In genomic region chr6:92214773-92215449, GRCm38 (mm10) we compare ENCODE assay signal across 7 mouse cellular contexts. TPM values are rescaled to one million over a fixed set of nuclear protein-coding genes. Genes with fewer than 3 reads are reported as not detected.
A peak's percentile ranks its signal among the peaks of the same experiment; 100 is the strongest.
DNase-seq lines count a peak whose midpoint lies in the region; ATAC-seq and TF ChIP-seq lines count a peak whose summit lies in the region.

Rbsn (minus strand) TSS chr6:92214925.

- intact Hi-C loops in left cerebral cortex, postnatal 4 days (cut with DNase I), result no loop called here

- peak within 1 kb of the TSS; percentile 82 for H3K9ac ChIP-seq in intestine, postnatal 0 days (ENCODE audit: low read depth, low read length)
- H3K9ac ChIP-seq in midbrain, embryonic 12.5 days (replicated peaks), result peak within 1 kb of the TSS; percentile 88

- H3K36me3 ChIP-seq in embryonic facial prominence, embryonic 10.5 days (replicated peaks), result peaks cover 16% of the 10 kb centered on the region
- peaks cover 5% of the 10 kb centered on the region for H3K36me3 ChIP-seq in intestine, postnatal 0 days (ENCODE audit: control insufficient read depth, insufficient read depth)
- peaks cover 9% of the 10 kb centered on the region; the same call in 1 of the 2 replicates for H3K36me3 ChIP-seq in midbrain, embryonic 12.5 days
- H3K36me3 ChIP-seq in small intestine, adult 2 months (ENCODE audit: control insufficient read depth, insufficient read depth, low read length), result peaks cover 6% of the 10 kb centered on the region

- WGBS in embryonic facial prominence, embryonic 10.5 days, result 11% methylated on average over 35 of the region's 35 CpGs
- WGBS in intestine, postnatal 0 days, result 10% methylated on average over 35 of the region's 35 CpGs
- 10% methylated on average over 35 of the region's 35 CpGs for WGBS in midbrain, embryonic 12.5 days
- 9% methylated on average over 35 of the region's 35 CpGs for WGBS in small intestine, adult 2 months

- H3K27me3 ChIP-seq in embryonic facial prominence, embryonic 10.5 days (replicated peaks; ENCODE audit: low read depth, poor library complexity, severe bottlenecking), result no peaks in the 10 kb centered on the region
- no peaks in the 10 kb centered on the region for H3K27me3 ChIP-seq in intestine, postnatal 0 days (replicated peaks; ENCODE audit: control insufficient read depth, insufficient read depth, low read length)
- H3K27me3 ChIP-seq in midbrain, embryonic 12.5 days, result no peaks in the 10 kb centered on the region
- H3K27me3 ChIP-seq in small intestine, adult 2 months (ENCODE audit: control insufficient read depth, insufficient read depth, low read length), result no peaks in the 10 kb centered on the region

- peak; percentile 85; the same call in 1 of the 2 replicates for TF ChIP-seq POLR2A in small intestine, adult 2 months (IDR thresholded peaks at IDR 0.05; ENCODE audit: low read depth, low read length)

- peak; percentile 40; the same call in 1 of the 2 replicates for TF ChIP-seq CTCF in intestine, postnatal 0 days (IDR thresholded peaks at IDR 0.05; ENCODE audit: low read depth)
- no peak for TF ChIP-seq CTCF in small intestine, adult 2 months (IDR thresholded peaks at IDR 0.05; ENCODE audit: extremely low read depth, insufficient read length, insufficient replicate concordance, low read depth, low read length)

- peak; percentile 95 for DNase-seq in adrenal gland, postnatal 10 days
- DNase-seq in embryonic facial prominence, embryonic 10.5 days (ENCODE audit: low spot score), result peak; percentile 96
- peak; percentile 51 for DNase-seq in gonadal fat pad, adult 2 months (ENCODE audit: low read depth)
- peak; percentile 91 for DNase-seq in left cerebral cortex, postnatal 4 days

- ATAC-seq in intestine, postnatal 0 days, result peak; percentile 94
- peak; percentile 97 for ATAC-seq in midbrain, embryonic 12.5 days (ENCODE audit: low FRiP score, low read depth)

- no peaks in the 10 kb centered on the region for H3K9me3 ChIP-seq in embryonic facial prominence, embryonic 10.5 days
- no peaks in the 10 kb centered on the region for H3K9me3 ChIP-seq in intestine, postnatal 0 days (ENCODE audit: control insufficient read depth)
- H3K9me3 ChIP-seq in midbrain, embryonic 12.5 days, result no peaks in the 10 kb centered on the region

- H3K4me2 ChIP-seq in intestine, postnatal 0 days (replicated peaks; ENCODE audit: low read depth), result peak within 1 kb of the TSS; percentile 91
- peak within 1 kb of the TSS; percentile 97 for H3K4me2 ChIP-seq in midbrain, embryonic 12.5 days (replicated peaks)

- peak within 1 kb of the TSS; percentile 90 for H3K27ac ChIP-seq in embryonic facial prominence, embryonic 10.5 days (replicated peaks)
- H3K27ac ChIP-seq in intestine, postnatal 0 days (ENCODE audit: low read depth, low read length), result peak within 1 kb of the TSS; percentile 41
- peak within 1 kb of the TSS; percentile 85 for H3K27ac ChIP-seq in midbrain, embryonic 12.5 days (replicated peaks)
- H3K27ac ChIP-seq in small intestine, adult 2 months (ENCODE audit: insufficient read depth, low read depth, low read length), result peak within 1 kb of the TSS; percentile 50

- H3K4me3 ChIP-seq in embryonic facial prominence, embryonic 10.5 days, result peak within 1 kb of the TSS; percentile 98
- peak within 1 kb of the TSS; percentile 87 for H3K4me3 ChIP-seq in intestine, postnatal 0 days (ENCODE audit: low read depth, low read length)
- peak within 1 kb of the TSS; percentile 96 for H3K4me3 ChIP-seq in midbrain, embryonic 12.5 days
- H3K4me3 ChIP-seq in small intestine, adult 2 months (ENCODE audit: low read depth, low read length), result peak within 1 kb of the TSS; percentile 83

- H3K4me1 ChIP-seq in embryonic facial prominence, embryonic 10.5 days, result peaks cover 14% of the 10 kb centered on the region
- H3K4me1 ChIP-seq in intestine, postnatal 0 days (replicated peaks; ENCODE audit: control insufficient read depth, insufficient read depth, low read length), result peaks cover 3% of the 10 kb centered on the region; the same call in 1 of the 2 replicates
- H3K4me1 ChIP-seq in midbrain, embryonic 12.5 days, result peaks cover 18% of the 10 kb centered on the region
- peaks cover 8% of the 10 kb centered on the region for H3K4me1 ChIP-seq in small intestine, adult 2 months (ENCODE audit: control insufficient read depth, insufficient read depth, insufficient read length, low read length)

RNA-seq across cellular contexts. Expression of gene Rbsn, which starts in this region (rescaled TPM):
- 10 to 100 TPM; 20.0 to 21.7 TPM for total RNA-seq in adrenal gland, postnatal 10 days (2021)
- 27.2 and 31.7 TPM in 2 replicates for polyA plus RNA-seq in embryonic facial prominence, embryonic 10.5 days (2016; fragmentation: Nextera tagmentation; extraction: Ambion mirVana)
- 10.7 and 11.1 TPM in 2 replicates for polyA plus RNA-seq in gonadal fat pad, adult 2 months (2012; rRNA removed)
- 7.6 and 9.6 TPM in 2 replicates for polyA plus RNA-seq in intestine, postnatal 0 days (2015; fragmentation: Nextera tagmentation; extraction: Ambion mirVana)
- total RNA-seq in left cerebral cortex, postnatal 4 days (2021), result 10 to 100 TPM; 32.0 to 40.9 TPM
- 31.6 and 34.2 TPM in 2 replicates for polyA plus RNA-seq in midbrain, embryonic 12.5 days (2016; fragmentation: Nextera tagmentation; extraction: Ambion mirVana)
- polyA plus RNA-seq in small intestine, adult 2 months (2012; rRNA removed), result 3.4 and 5.2 TPM in 2 replicates

Comparison
In these comparisons a context has a peak if more than half of its experiments do, and no peak if none do; other contexts are left out.
1. Peak in every context shown above with its lines: DNase-seq, ATAC-seq, H3K4me3 ChIP-seq and H3K27ac ChIP-seq.